Mouse (Mus musculus): ENCODE measurements around the gene Nr2f6.
"Not testable (repeated sequence)": the region's sequence is repeated elsewhere in the genome, so short reads cannot be mapped to it uniquely, and the experiment has no call there.

Nr2f6 gene

GRCm38 (mm10) chr8:71366771-71367528, 14.8 kb downstream of the Nr2f6 start, which contains the start of gene Use1:
Gene Use1 (plus strand): TSS chr8:71366848.
- peak; percentile 88 for DNase-seq (ENCODE audit: low spot score)

GRCm38 (mm10) chr8:71358026-71358425, 23.7 kb downstream of the Nr2f6 start:
- no peak for DNase-seq (ENCODE audit: low spot score)

GRCm38 (mm10) chr8:71351520-71351919, 30.2 kb downstream of the Nr2f6 start:
- DNase-seq (ENCODE audit: low spot score) = no peak

GRCm38 (mm10) chr8:71351117-71351516, 30.6 kb downstream of the Nr2f6 start:
- no peak for DNase-seq (ENCODE audit: low spot score)

- DNase-seq (ENCODE audit: low spot score) = no peak
These were observed 35.2 kb downstream of the Nr2f6 start for GRCm38 (mm10) chr8:71346581-71346980.

- no peak for DNase-seq (ENCODE audit: low spot score)
These were observed 41.1 kb downstream of the Nr2f6 start for GRCm38 (mm10) chr8:71340625-71341024.

GRCm38 (mm10) chr8:71337834-71338233, 43.9 kb downstream of the Nr2f6 start:
- DNase-seq (ENCODE audit: low spot score) = not testable (repeated sequence)

GRCm38 (mm10) chr8:71324848-71325247, 56.9 kb downstream of the Nr2f6 start:
- DNase-seq (ENCODE audit: low spot score) = no peak

All from ovary, postnatal 10 days (tissue).